In the genomic region with DNA sequence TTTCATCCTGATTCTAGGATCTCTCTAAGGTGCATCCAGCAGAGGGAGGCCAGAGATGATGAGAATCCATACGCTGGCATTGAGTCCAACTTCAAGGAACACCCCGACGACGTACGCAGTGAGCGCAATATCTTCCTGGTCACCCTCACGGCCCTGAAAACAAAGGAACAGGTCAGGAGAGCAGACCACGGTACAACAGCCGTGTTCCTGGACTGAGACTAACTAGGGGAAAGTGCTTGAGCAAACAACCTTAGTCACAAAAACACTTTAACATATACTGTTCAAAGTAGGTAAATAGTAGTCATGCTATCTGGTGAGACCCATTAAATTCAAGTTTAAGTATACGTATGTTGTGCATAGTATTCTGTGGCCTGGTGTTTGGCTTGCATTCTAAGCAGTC, we compare ENCODE assay signal across 37 mouse cellular contexts. TPM values are rescaled to one million over a fixed set of nuclear protein-coding genes. Genes with fewer than 3 reads are reported as not detected.
"Had no signal": no experiment of that assay in that cellular context is flagged by ENCODE, and none has a peak within 500 bp of the region (broad histone marks: within the 10 kb centered on the region; RNA-seq: fewer than 3 reads in every experiment).

No protein-coding gene starts in this region.

- H3K36me3 ChIP-seq: heart, embryonic 13.5 days; heart, embryonic 15.5 days; hindbrain, embryonic 13.5 days; hindbrain, embryonic 15.5 days; intestine, embryonic 15.5 days; kidney, embryonic 15.5 days; limb, embryonic 13.5 days; limb, embryonic 15.5 days; liver, embryonic 12.5 days had no signal

- DNase-seq: forebrain, postnatal 0 days; gastrocnemius, postnatal 14 days; gastrocnemius, postnatal 36 days; heart, adult 18-20 months; heart, postnatal 14 days; heart, postnatal 36 days; kidney, adult 11 months; kidney, adult 2 months; kidney, adult 9 months; kidney, postnatal 14 days; kidney, postnatal 36 days; layer of hippocampus, adult 9-11 months; layer of hippocampus, postnatal 36 days; left cerebral cortex, postnatal 4 days had no signal

- H3K27me3 ChIP-seq: heart, embryonic 13.5 days; heart, embryonic 15.5 days; hindbrain, embryonic 13.5 days; hindbrain, embryonic 15.5 days; intestine, embryonic 15.5 days; kidney, embryonic 15.5 days; limb, embryonic 13.5 days; limb, embryonic 15.5 days; liver, embryonic 12.5 days had no signal

- H3K4me2 ChIP-seq: heart, embryonic 11.5 days; heart, embryonic 13.5 days; heart, embryonic 15.5 days; hindbrain, embryonic 13.5 days; hindbrain, embryonic 15.5 days; intestine, embryonic 15.5 days; kidney, embryonic 15.5 days; limb, embryonic 13.5 days; limb, embryonic 15.5 days; liver, embryonic 12.5 days had no signal

- H3K9me3 ChIP-seq: heart, embryonic 13.5 days; heart, embryonic 15.5 days; hindbrain, embryonic 13.5 days; hindbrain, embryonic 15.5 days; intestine, embryonic 15.5 days; kidney, embryonic 15.5 days; limb, embryonic 13.5 days; limb, embryonic 15.5 days; liver, embryonic 12.5 days had no signal

- ATAC-seq: forebrain, postnatal 0 days; hindbrain, postnatal 0 days; liver, embryonic 12.5 days had no signal

- H3K27ac ChIP-seq: heart, embryonic 13.5 days; heart, embryonic 15.5 days; hindbrain, embryonic 13.5 days; hindbrain, embryonic 15.5 days; hindbrain, postnatal 0 days; intestine, embryonic 15.5 days; kidney, embryonic 15.5 days; kidney, postnatal 0 days; limb, embryonic 13.5 days; limb, embryonic 15.5 days; liver, embryonic 12.5 days had no signal

- H3K9ac ChIP-seq: forebrain, postnatal 0 days; heart, embryonic 13.5 days; heart, embryonic 15.5 days; hindbrain, embryonic 13.5 days; hindbrain, embryonic 15.5 days; intestine, embryonic 15.5 days; kidney, embryonic 15.5 days; limb, embryonic 13.5 days; limb, embryonic 15.5 days; liver, embryonic 12.5 days had no signal

- H3K4me1 ChIP-seq: heart, embryonic 13.5 days; heart, embryonic 15.5 days; hindbrain, embryonic 13.5 days; hindbrain, embryonic 15.5 days; intestine, embryonic 15.5 days; kidney, embryonic 15.5 days; limb, embryonic 13.5 days; limb, embryonic 15.5 days; liver, embryonic 12.5 days had no signal

- H3K4me3 ChIP-seq: heart, embryonic 13.5 days; heart, embryonic 15.5 days; hindbrain, embryonic 13.5 days; hindbrain, embryonic 15.5 days; intestine, embryonic 15.5 days; kidney, embryonic 15.5 days; limb, embryonic 13.5 days; limb, embryonic 15.5 days; liver, embryonic 12.5 days had no signal

RNA-seq across cellular contexts. Expression of a gene that starts 22.0 kb away (rescaled TPM):
- total RNA-seq: forebrain, postnatal 0 days; gastrocnemius, postnatal 14 days; hematopoietic stem cell, adult 5-6 weeks; hindbrain, postnatal 0 days; layer of hippocampus, adult 18-20 months; layer of hippocampus, adult 8-10 months; layer of hippocampus, postnatal 14 days; layer of hippocampus, postnatal 36 days; left cerebral cortex, adult 18-20 months; left cerebral cortex, adult 8-10 months; left cerebral cortex, postnatal 25 days had no signal
- polyA plus RNA-seq: forebrain, postnatal 0 days; hindbrain, embryonic 11.5 days; limb, embryonic 13.5 days had no signal

RNA-seq across cellular contexts. Expression of a gene that starts 32.9 kb away (rescaled TPM):
- total RNA-seq: gastrocnemius, adult 18-20 months; gastrocnemius, adult 8-10 months; gastrocnemius, postnatal 14 days; gastrocnemius, postnatal 36 days; heart, postnatal 14 days; heart, postnatal 36 days; hematopoietic stem cell, adult 5-6 weeks had no signal
- polyA plus RNA-seq: heart, embryonic 11.5 days; hindbrain, embryonic 11.5 days; kidney, adult 2 months; limb, embryonic 11.5 days; limb, embryonic 13.5 days had no signal
